Mouse (Mus musculus) inflammation-experienced regulatory T-cells (primary cell): ENCODE results near the gene Nprl3. TPM values are rescaled to one million over a fixed set of nuclear protein-coding genes. Genes with fewer than 3 reads are reported as not detected.

Source experiments
- polyA plus RNA-seq, 2 experiments: library from polyadenylated mRNA; unstranded; fragments of 100-300 nt; shearing (Covaris generic); gene quantifications; one replicate each; pipeline ENCODE4 v1.2.1; 2017

Gene Nprl3
- 10 to 100 TPM; 58.4 to 59.6 TPM for polyA plus RNA-seq

DNA sequence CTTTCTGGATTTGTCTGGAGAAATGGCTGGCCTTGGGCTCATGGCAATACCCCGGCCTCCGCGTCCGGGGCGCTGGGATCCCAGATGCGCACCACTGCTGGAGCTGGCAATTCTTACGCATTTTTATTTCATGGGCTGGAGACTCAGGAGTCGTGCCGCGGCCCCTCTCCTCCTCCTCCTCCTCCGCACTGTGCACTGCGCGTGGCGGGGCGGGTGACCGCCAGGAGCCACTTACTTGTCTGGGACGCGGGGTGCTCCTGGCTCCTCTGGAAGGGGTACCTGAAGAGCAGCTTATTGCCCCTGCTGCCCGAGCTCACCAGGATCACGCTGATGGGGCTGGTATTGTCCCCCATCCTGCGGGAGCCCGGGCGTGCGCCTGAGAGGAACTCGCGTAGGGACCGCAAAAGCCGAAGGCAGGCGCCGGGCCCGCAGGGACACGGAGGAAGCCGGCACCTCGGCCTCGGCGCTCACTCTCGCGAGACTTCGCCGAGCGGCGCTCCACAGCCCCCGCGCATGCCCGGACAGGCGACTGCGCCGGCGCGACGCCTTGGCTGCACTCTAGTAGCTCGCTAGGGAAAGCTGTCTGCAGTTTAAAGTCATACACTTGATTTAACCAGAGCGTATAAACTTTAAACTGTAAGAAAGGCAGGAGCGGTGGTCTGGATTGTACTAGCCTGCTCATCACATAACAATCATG, at the start of gene Nprl3:
Gene Nprl3 (minus strand): TSS at position 520 of the 697 bp plus-strand sequence.

GRCm38 (mm10) chr11:32299865-32300264, 32.4 kb upstream of the Nprl3 start, which contains the start of gene Hbq1a:
Gene Hbq1a (plus strand): TSS chr11:32300069.

DNA sequence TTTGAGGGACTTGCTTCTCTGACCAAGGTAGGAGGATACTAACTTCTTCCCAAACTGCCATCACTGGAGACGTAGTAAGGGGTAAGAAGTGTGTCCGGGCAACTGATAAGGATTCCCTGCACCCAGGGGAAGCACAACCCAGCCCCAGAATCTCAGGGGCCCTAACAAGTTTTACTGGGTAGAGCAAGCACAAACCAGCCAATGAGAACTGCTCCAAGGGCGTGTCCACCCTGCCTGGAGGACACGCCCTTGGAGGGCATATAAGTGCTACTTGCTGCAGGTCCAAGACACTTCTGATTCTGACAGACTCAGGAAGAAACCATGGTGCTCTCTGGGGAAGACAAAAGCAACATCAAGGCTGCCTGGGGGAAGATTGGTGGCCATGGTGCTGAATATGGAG, 28.7 kb upstream of the Nprl3 start, which contains the start of gene Hba-a2:
Gene Hba-a2 (plus strand): TSS at position 287 of the 400 bp plus-strand sequence.

DNA sequence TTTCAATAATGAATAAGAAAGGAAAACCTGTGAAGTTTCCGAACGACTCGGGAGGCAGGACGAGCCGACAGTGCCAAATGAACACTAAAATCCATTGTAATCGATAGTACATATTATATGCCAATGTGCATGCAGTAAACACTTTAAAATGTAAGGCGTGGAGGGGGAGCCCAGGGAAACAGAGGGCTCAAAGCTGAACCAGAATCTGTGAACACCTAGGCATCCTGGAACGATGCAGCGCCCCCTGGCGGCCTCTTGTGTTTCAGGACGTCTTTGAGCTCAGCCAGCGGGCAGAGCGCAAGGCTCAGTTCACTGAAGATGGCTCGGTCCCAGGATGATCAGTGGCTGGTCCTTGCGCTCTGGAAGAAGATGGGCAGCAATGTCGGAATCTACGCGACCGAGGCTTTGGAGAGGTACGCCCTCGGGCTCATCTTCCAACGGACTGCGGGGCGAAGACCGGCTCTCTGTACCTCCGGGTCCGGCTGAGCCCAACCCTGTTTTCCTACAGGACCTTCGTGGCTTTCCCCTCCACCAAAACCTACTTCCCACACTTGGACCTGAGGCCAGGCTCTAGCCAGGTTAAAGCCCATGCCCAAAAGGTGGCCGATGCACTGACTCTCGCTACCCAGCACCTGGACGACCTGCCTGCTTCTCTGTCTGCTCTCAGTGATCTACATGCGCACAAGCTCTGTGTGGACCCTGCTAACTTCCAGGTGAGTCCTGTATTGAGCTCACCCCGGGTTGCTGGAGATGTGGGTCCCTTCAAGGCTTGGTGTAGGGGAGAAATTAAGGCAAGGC, 19.4 kb upstream of the Nprl3 start, which contains the start of gene Hbq1b:
Gene Hbq1b (plus strand): TSS at position 271 of the 798 bp plus-strand sequence.

DNA sequence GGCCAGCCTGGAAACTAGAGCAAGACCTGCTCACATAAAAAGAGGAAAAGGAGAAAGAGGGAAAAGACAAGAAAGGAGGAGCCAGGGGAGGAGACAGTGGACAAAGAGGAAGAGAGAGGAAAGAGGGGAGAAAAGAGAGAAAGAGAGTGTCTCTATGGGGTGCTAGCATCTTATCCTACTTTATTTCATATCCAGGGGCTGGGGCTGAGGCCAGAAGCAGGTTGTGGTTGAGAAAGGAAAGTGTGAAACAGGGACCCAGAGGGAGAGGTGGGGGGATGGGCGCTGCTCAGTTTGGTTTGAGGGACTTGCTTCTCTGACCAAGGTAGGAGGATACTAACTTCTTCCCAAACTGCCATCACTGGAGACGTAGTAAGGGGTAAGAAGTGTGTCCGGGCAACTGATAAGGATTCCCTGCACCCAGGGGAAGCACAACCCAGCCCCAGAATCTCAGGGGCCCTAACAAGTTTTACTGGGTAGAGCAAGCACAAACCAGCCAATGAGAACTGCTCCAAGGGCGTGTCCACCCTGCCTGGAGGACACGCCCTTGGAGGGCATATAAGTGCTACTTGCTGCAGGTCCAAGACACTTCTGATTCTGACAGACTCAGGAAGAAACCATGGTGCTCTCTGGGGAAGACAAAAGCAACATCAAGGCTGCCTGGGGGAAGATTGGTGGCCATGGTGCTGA, 15.7 kb upstream of the Nprl3 start, which contains the start of gene Hba-a1:
Gene Hba-a1 (plus strand): TSS at position 421 of the 687 bp plus-strand sequence.

GRCm38 (mm10) chr11:32276347-32276746, 8.8 kb upstream of the Nprl3 start, which contains the start of gene Hba-x:
Gene Hba-x (plus strand): TSS chr11:32276400.

DNA sequence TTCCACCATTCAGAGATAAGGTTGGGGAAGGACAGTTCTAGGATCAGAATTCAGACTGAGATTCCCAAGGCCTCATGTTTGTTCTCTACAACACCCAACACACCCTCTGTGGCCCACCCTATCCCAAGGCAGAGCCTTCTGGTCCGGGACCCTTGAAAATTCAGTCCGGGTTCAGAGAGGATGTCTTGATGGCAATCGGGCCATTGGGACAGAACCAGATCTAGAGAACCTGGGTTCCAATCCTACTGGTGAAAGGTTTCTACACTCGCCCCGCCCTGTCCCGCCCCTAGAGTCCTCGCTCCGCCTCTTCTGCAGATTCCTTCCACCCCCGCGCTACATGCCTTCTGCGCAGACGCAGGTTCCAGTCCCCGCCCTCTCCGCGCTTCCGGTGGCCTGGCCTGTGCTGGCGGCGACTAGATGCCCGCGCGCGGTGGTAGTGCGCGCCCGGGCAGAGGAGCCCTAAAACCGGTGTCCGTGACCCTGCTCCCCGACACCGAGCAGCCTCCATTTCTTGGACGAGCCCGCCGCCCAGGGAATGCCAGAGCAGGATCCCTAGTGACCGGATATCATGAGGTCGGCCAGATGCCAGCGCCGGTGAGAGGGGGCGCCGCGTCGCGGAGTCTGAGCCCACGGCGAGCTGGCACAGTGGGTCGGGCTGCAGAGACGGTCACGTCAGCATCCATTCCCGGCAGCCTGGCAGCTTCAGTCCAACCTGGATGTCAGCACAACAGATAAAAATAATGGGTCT, 41.2 kb downstream of the Nprl3 start, which contains the start of gene Mpg:
Gene Mpg (plus strand): TSS at position 382 of the 748 bp plus-strand sequence.

GRCm38 (mm10) chr11:32221951-32222409, 45.5 kb downstream of the Nprl3 start, which contains the start of gene Rhbdf1:
Gene Rhbdf1 (minus strand): TSS chr11:32222300.

GRCm38 (mm10) chr11:32205058-32205873, 62.2 kb downstream of the Nprl3 start, which contains the start of gene Snrnp25:
Gene Snrnp25 (plus strand): TSS chr11:32205415.

GRCm38 (mm10) chr11:32200075-32200601, 67.4 kb downstream of the Nprl3 start, which contains the start of gene Il9r:
Gene Il9r (minus strand): TSS chr11:32200279.

Other genes with a start within 250 kb of the Nprl3 start
- gene Il9r, start 67.4 kb downstream of the Nprl3 start, polyA plus RNA-seq = 10 to 100 TPM; 10.5 to 15.5 TPM
- 10 to 100 TPM; 34.8 to 35.2 TPM for gene Snrnp25, start 62.3 kb downstream of the Nprl3 start, polyA plus RNA-seq
- 1 to 10 TPM in 1 of 2 experiments, not detected in 1; 1.2 TPM for gene Rhbdf1, start 45.4 kb downstream of the Nprl3 start, polyA plus RNA-seq
- gene Mpg, start 41.2 kb downstream of the Nprl3 start, polyA plus RNA-seq = 10 to 100 TPM; 24.2 to 33.4 TPM
- not detected for gene Hba-x, start 8.7 kb upstream of the Nprl3 start, polyA plus RNA-seq
- gene Hba-a1, start 15.8 kb upstream of the Nprl3 start, polyA plus RNA-seq = 10 to 100 TPM in 1 of 2 experiments, 1 to 10 TPM in 1; 5.1 to 13.4 TPM
- under 1 TPM in 1 of 2 experiments, not detected in 1; 0.31 TPM for gene Hbq1b, start 19.3 kb upstream of the Nprl3 start, polyA plus RNA-seq
- gene Hba-a2, start 28.8 kb upstream of the Nprl3 start, polyA plus RNA-seq = 10 to 100 TPM in 1 of 2 experiments, 1 to 10 TPM in 1; 7.1 to 35.9 TPM
- not detected for gene Hbq1a, start 32.4 kb upstream of the Nprl3 start, polyA plus RNA-seq
- 1 to 10 TPM in 1 of 2 experiments, under 1 TPM in 1; 0.23 to 1.9 TPM for gene Sh3pxd2b, start 80.1 kb upstream of the Nprl3 start, polyA plus RNA-seq
- gene Ubtd2, start 187.7 kb upstream of the Nprl3 start, polyA plus RNA-seq = 1 to 10 TPM; 7.7 to 8.0 TPM